Mouse (Mus musculus): ENCODE measurements around the gene Enah.

DNA sequence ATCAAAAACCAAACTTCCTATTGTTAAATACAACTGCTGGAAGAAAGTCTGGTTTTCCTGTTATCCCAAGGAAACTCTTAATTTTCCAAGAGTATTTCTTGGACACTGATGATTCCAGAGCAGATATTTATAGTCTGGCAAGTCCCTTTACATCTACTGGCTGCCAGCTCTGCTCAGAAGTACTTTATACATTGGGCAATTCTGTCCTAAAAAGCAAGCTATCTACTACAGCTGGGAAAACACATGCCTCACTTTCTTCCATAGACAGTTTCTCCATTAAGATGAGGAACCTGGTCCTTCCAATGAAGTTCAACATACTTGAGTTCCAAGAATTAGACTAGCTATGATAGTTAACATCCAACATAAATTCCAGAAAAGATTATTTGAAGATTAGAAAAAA lies 44.9 kb downstream of the Enah start:
- no peak for TF ChIP-seq CTCF (IDR thresholded peaks at IDR 0.05; ENCODE audit: low read depth)
- no peak for TF ChIP-seq EP300 (IDR thresholded peaks at IDR 0.05; ENCODE audit: low read depth)
